Mouse (Mus musculus): ENCODE results near the gene Klrc1. TPM values are rescaled to one million over a fixed set of nuclear protein-coding genes. Genes with fewer than 3 reads are reported as not detected.
"Not testable (repeated sequence)": the region's sequence is repeated elsewhere in the genome, so short reads cannot be mapped to it uniquely, and the experiment has no call there.

The Klrc1 gene
- not detected in 2 replicates for polyA plus RNA-seq (2016; fragmentation: Nextera tagmentation; extraction: Ambion mirVana)

- H3K9ac ChIP-seq: no peak within 1 kb of the TSS
- no peak for ATAC-seq (ENCODE audit: insufficient number of reproducible peaks, insufficient read depth, low FRiP score, low TSS enrichment)
- no peaks in the 10 kb centered on the region for H3K4me1 ChIP-seq
- H3K4me3 ChIP-seq: no peak within 1 kb of the TSS
- H3K9me3 ChIP-seq: 0 out of 2 replicates have a peak, but pooled peaks cover 1% of the 10 kb centered on the region
- WGBS: 82% methylated on average over 3 of the region's 3 CpGs
- no peak within 1 kb of the TSS for H3K27ac ChIP-seq
- no peaks in the 10 kb centered on the region for H3K36me3 ChIP-seq
- H3K4me2 ChIP-seq (replicated peaks): no peak within 1 kb of the TSS
- no peaks in the 10 kb centered on the region for H3K27me3 ChIP-seq
Observed at GRCm38 (mm10) chr6:129678873-129679272, at the start of gene Klrc1. Gene Klrc1 (minus strand): TSS chr6:129678973.

DNA sequence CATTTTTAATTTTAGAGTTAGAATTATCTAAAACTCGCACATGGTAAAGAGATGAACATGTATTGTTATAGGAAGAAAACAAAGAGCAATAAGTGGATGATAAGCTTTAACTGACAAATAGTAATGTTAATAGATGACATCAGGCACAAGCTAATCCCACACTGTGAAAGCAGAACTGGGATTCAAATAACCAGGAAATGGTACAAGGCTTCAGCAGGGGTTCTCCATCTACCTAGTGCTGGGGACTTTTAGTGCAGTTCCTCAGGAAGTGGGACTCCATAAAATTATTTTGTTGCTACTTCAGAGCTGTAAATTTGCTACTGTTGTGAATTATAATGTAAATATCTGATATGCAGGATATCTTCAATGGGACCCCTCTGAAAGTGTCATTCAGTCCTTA is 48.5 kb upstream of the Klrc1 start:
- H3K4me1 ChIP-seq: no peaks in the 10 kb centered on the region
- no peaks in the 10 kb centered on the region for H3K9me3 ChIP-seq
- no peak overlapping the region for H3K4me3 ChIP-seq
- no peaks in the 10 kb centered on the region for H3K36me3 ChIP-seq
- 84% methylated on average over 1 of the region's 1 CpGs for WGBS
- no peaks in the 10 kb centered on the region for H3K27me3 ChIP-seq
- no peak for ATAC-seq (ENCODE audit: insufficient number of reproducible peaks, insufficient read depth, low FRiP score, low TSS enrichment)
- no peak overlapping the region for H3K4me2 ChIP-seq (replicated peaks)
- H3K9ac ChIP-seq: no peak overlapping the region
- no peak overlapping the region for H3K27ac ChIP-seq

DNA sequence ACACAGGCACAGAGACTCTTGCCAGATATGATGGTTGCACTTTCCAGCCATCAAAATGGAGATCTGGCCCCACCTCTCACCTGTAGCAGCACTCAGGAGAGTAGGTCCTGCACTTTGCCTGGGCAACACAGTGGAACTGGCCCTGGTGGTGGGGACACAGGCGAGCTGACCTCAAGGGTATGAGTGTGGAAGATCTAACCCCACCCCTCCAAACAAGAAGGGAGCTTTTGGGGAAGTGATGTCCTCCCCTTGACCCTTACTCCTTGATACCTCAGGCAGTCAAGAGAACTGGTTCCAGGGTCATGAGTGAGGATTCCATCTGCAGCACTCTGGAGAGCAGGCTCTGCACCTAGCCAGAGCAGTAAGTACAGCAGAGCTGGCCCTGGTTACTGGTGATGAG is 42.6 kb upstream of the Klrc1 start:
- Histone ChIP-seq H3K9ac (no peak overlapping the region), H3K27me3 (no peaks in the 10 kb centered on the region), H3K4me2 (replicated peaks) (no peak overlapping the region), H3K4me3 (no peak overlapping the region), H3K36me3 (no peaks in the 10 kb centered on the region), H3K27ac (no peak overlapping the region), H3K9me3 (0 out of 2 replicates have a peak, but pooled peaks cover 3% of the 10 kb centered on the region), H3K4me1 (no peaks in the 10 kb centered on the region)
- 67% methylated on average over 1 of the region's 1 CpGs for WGBS
- ATAC-seq (ENCODE audit: insufficient number of reproducible peaks, insufficient read depth, low FRiP score, low TSS enrichment): no peak

DNA sequence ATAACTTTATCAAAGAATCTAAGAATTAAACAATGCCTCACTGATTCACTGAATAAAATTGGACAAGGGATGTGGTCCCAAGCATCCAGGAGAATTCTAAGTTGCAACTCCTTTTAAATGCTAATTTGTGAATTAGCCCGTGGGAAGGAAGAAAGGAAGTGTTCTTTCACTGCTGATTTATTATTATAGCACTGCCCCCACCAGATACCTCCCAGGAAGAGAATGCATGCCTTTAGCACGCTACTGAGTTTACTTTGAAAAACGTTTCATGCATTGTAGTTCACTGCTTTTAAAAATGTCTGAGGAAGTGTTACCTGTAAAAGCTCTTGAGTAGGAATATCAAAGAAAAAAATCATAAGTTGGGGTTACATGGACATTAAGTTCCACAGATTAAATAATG is 41.7 kb upstream of the Klrc1 start:
- Histone ChIP-seq H3K4me2 (replicated peaks) (no peak overlapping the region), H3K9me3 (0 out of 2 replicates have a peak, but pooled peaks cover 3% of the 10 kb centered on the region), H3K36me3 (no peaks in the 10 kb centered on the region), H3K27ac (no peak overlapping the region), H3K4me3 (no peak overlapping the region), H3K27me3 (no peaks in the 10 kb centered on the region), H3K9ac (no peak overlapping the region), H3K4me1 (no peaks in the 10 kb centered on the region)
- WGBS: 42% methylated on average over 3 of the region's 3 CpGs
- no peak for ATAC-seq (ENCODE audit: insufficient number of reproducible peaks, insufficient read depth, low FRiP score, low TSS enrichment)

DNA sequence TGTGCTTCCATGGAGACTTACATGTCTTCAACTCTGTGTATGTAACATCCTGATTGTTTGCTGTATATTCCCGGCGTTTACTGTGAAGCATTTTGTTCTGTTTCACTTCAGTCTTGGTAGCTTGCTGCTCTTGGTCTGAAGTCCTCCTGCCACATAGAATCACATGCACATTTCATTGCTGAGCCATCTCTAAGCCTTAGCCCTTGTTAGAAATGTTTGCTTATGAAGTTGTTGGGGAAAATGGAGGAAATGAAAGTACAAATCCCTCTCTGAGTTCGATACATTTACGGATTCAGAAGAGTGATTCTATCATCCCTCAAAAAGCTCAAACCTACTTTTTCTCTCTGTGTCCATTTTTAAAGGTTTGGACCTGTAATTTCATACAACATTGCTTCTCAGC is 38.3 kb upstream of the Klrc1 start, which contains the start of gene Klri1:
Klri1 (minus strand) TSS at position 101 of the 400 bp plus-strand sequence.
- 79% methylated on average over 4 of the region's 4 CpGs for WGBS

DNA sequence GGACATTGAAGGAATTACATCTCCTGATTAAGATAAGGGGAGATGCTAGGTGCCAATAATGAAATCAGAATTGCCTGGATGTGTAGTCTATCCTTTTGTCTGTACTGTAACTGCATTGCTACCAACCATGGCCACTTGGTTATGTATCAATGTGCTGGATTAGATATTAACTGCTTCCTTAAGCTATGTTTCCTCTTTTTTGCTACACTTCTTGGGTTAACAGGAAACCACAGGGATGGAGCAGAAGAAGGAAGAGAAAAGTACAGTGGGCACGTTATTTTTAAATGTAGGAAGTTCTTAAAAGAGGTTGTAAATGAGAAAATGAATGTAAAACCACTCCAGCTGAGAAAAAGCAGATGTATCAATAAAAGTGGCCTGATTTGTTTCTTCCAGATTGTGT is 34.8 kb upstream of the Klrc1 start:
- H3K4me2 ChIP-seq (replicated peaks): no peak overlapping the region
- no peak for ATAC-seq (ENCODE audit: insufficient number of reproducible peaks, insufficient read depth, low FRiP score, low TSS enrichment)
- 46% methylated on average over 1 of the region's 1 CpGs for WGBS

More for the DNA sequence above, 38.3 kb upstream of the Klrc1 start, which contains the start of gene Klri1:
- H3K9ac ChIP-seq: no peak within 1 kb of the TSS
- no peak for ATAC-seq (ENCODE audit: insufficient number of reproducible peaks, insufficient read depth, low FRiP score, low TSS enrichment)
- no peaks in the 10 kb centered on the region for H3K27me3 ChIP-seq
- H3K9me3 ChIP-seq: 0 out of 2 replicates have a peak, but pooled peaks cover 3% of the 10 kb centered on the region
- H3K27ac ChIP-seq: no peak within 1 kb of the TSS
- H3K4me1 ChIP-seq: no peaks in the 10 kb centered on the region
- H3K4me2 ChIP-seq (replicated peaks): no peak within 1 kb of the TSS
- no peak within 1 kb of the TSS for H3K4me3 ChIP-seq
- H3K36me3 ChIP-seq: no peaks in the 10 kb centered on the region

GRCm38 (mm10) chr6:129691436-129691835 is 12.7 kb upstream of the Klrc1 start:
- H3K4me2 ChIP-seq (replicated peaks); ATAC-seq (ENCODE audit: insufficient number of reproducible peaks, insufficient read depth, low FRiP score, low TSS enrichment); H3K9ac ChIP-seq; H3K9me3 ChIP-seq; H3K36me3 ChIP-seq; H3K27me3 ChIP-seq; H3K4me1 ChIP-seq; H3K27ac ChIP-seq; H3K4me3 ChIP-seq: not testable (repeated sequence)
- WGBS: 76% methylated on average over 10 of the region's 10 CpGs

More for the DNA sequence above, 34.8 kb upstream of the Klrc1 start:
- no peaks in the 10 kb centered on the region for H3K9me3 ChIP-seq
- no peaks in the 10 kb centered on the region for H3K4me1 ChIP-seq
- H3K27ac ChIP-seq: no peak overlapping the region
- no peak overlapping the region for H3K4me3 ChIP-seq
- H3K36me3 ChIP-seq: no peaks in the 10 kb centered on the region
- H3K9ac ChIP-seq: no peak overlapping the region
- H3K27me3 ChIP-seq: no peaks in the 10 kb centered on the region

DNA sequence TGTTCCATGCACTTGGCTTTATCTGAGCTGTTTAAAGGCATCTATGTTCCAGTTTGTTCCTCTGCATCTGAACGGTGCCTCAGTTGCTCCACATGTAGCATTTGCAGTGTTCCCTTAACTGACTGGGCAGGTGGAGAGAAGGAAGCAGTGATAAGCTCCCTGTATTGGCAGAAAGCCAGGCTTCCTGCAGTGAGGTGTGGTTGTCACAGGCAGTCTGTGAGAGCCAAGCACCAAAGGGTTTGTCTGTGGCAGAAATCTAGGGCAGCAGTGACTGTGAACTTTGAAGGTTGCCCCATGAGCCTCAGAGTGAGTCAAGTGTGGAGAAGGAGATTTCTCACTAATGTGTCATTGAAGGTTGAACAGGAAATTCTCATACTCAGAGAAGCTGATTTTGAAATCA is 1.6 kb upstream of the Klrc1 start:
- 67% methylated on average over 1 of the region's 1 CpGs for WGBS
- H3K9me3 ChIP-seq: peaks cover 2% of the 10 kb centered on the region; the same call in 1 of the 2 replicates
- no peak overlapping the region for H3K9ac ChIP-seq
- H3K4me2 ChIP-seq (replicated peaks): no peak overlapping the region
- H3K4me3 ChIP-seq: no peak overlapping the region
- no peaks in the 10 kb centered on the region for H3K27me3 ChIP-seq
- H3K4me1 ChIP-seq: no peaks in the 10 kb centered on the region
- no peak overlapping the region for H3K27ac ChIP-seq
- no peak for ATAC-seq (ENCODE audit: insufficient number of reproducible peaks, insufficient read depth, low FRiP score, low TSS enrichment)
- H3K36me3 ChIP-seq: no peaks in the 10 kb centered on the region

- not testable (repeated sequence) for H3K4me1 ChIP-seq; H3K4me3 ChIP-seq; H3K9me3 ChIP-seq; H3K27ac ChIP-seq; ATAC-seq (ENCODE audit: insufficient number of reproducible peaks, insufficient read depth, low FRiP score, low TSS enrichment); H3K36me3 ChIP-seq; H3K4me2 ChIP-seq (replicated peaks); H3K9ac ChIP-seq; H3K27me3 ChIP-seq
- no CpG with 5 or more reads among the region's 3 CpGs for WGBS
Observed at GRCm38 (mm10) chr6:129661301-129661700, 17.5 kb downstream of the Klrc1 start.

GRCm38 (mm10) chr6:129660589-129660988 is 18.2 kb downstream of the Klrc1 start, which contains the start of gene Klrc2:
Gene Klrc2 (minus strand): TSS chr6:129660689.
- ATAC-seq (ENCODE audit: insufficient number of reproducible peaks, insufficient read depth, low FRiP score, low TSS enrichment); H3K9me3 ChIP-seq; H3K36me3 ChIP-seq; H3K9ac ChIP-seq; H3K27me3 ChIP-seq; H3K4me1 ChIP-seq; H3K4me3 ChIP-seq; H3K27ac ChIP-seq; H3K4me2 ChIP-seq (replicated peaks): not testable (repeated sequence)
- 77% methylated on average over 4 of the region's 4 CpGs for WGBS

- H3K27ac ChIP-seq; H3K9me3 ChIP-seq; H3K9ac ChIP-seq; H3K27me3 ChIP-seq; H3K36me3 ChIP-seq; H3K4me1 ChIP-seq; ATAC-seq (ENCODE audit: insufficient number of reproducible peaks, insufficient read depth, low FRiP score, low TSS enrichment); H3K4me3 ChIP-seq; H3K4me2 ChIP-seq (replicated peaks): not testable (repeated sequence)
- 80% methylated on average over 1 of the region's 3 CpGs for WGBS
Observed at GRCm38 (mm10) chr6:129644054-129644453, 34.7 kb downstream of the Klrc1 start.

GRCm38 (mm10) chr6:129643237-129643636 is 35.5 kb downstream of the Klrc1 start, which contains the start of gene Klrc3:
Gene Klrc3 (minus strand): TSS chr6:129643337.
- WGBS: 86% methylated on average over 3 of the region's 3 CpGs

More at GRCm38 (mm10) chr6:129643237-129643636, 35.5 kb downstream of the Klrc1 start, which contains the start of gene Klrc3:
- not testable (repeated sequence) for H3K27me3 ChIP-seq; H3K4me2 ChIP-seq (replicated peaks); H3K36me3 ChIP-seq; H3K27ac ChIP-seq; H3K9ac ChIP-seq; H3K9me3 ChIP-seq; H3K4me1 ChIP-seq; ATAC-seq (ENCODE audit: insufficient number of reproducible peaks, insufficient read depth, low FRiP score, low TSS enrichment); H3K4me3 ChIP-seq

Measured in embryonic facial prominence, embryonic 12.5 days (tissue).